Mouse (Mus musculus) CH12.LX (cell line): ENCODE measurements at regions not wholly inside any gene's neighbourhood (a gene's known extent, or its start where the extent isn't known, plus 50 kb on each side); places are given as distances from the start of the nearest gene placed in this dataset.

Source experiments
- DNase-seq: peaks from one replicate; pipeline ENCODE4 v3.0.0-alpha.2; 2013; ENCODE audit errors: extremely low read depth
- H3K27ac ChIP-seq: 2 replicates; pipeline ENCODE4 v1.5.1; 2012; ENCODE audit warnings: low read depth, mild to moderate bottlenecking, control low read depth, moderate library complexity; ENCODE audit not compliant: insufficient read depth
- H3K27me3 ChIP-seq: replicated peaks from 2 replicates; pipeline ENCODE3; 2012; ENCODE audit warnings: inconsistent platforms
- H3K36me3 ChIP-seq, 2 experiments: replicated peaks in 1 of 2; 2 replicates each; pipeline versions ENCODE3 to v1.6.1; 2012; ENCODE audit warnings: inconsistent platforms in 1 of 2, low read length in 1 of 2, mild to moderate bottlenecking in 1 of 2, mixed read lengths in 1 of 2, moderate library complexity in 1 of 2; ENCODE audit not compliant: control insufficient read depth in 1 of 2, insufficient read depth in 1 of 2
- H3K4me1 ChIP-seq, 2 experiments: 2 replicates each; pipeline ENCODE4 v1.6.1; 2012; ENCODE audit warnings: inconsistent platforms in 1 of 2, moderate library complexity in 1 of 2; ENCODE audit not compliant: insufficient read depth in 2 of 2, control insufficient read depth in 1 of 2
- H3K4me2 ChIP-seq: 2 replicates; pipeline ENCODE4 v1.6.1; 2012; ENCODE audit warnings: low read depth, mild to moderate bottlenecking, control low read depth; ENCODE audit not compliant: poor library complexity, insufficient read depth, severe bottlenecking
- H3K4me3 ChIP-seq, 3 experiments: fragments of 150-350 bp in 1 of 3; sonication (generic) in 1 of 3; replicated peaks in 1 of 3; 2 replicates each; pipeline versions ENCODE3 to v1.5.1; 2011 to 2012; ENCODE audit warnings: low read depth in 2 of 3, low read length in 2 of 3, mild to moderate bottlenecking in 2 of 3, moderate library complexity in 2 of 3, control low read depth in 1 of 3, improper control_type of control experiment in 1 of 3, inconsistent platforms in 1 of 3, mixed read lengths in 1 of 3; ENCODE audit not compliant: poor library complexity in 1 of 3
- H3K79me2 ChIP-seq: replicated peaks from 2 replicates; pipeline ENCODE4 v1.6.1; 2012; ENCODE audit warnings: mild to moderate bottlenecking, moderate library complexity; ENCODE audit not compliant: control insufficient read depth, poor library complexity, insufficient read depth, severe bottlenecking; ENCODE audit errors: extremely low read depth
- H3K9ac ChIP-seq: 2 replicates; pipeline ENCODE4 v1.6.1; 2012; ENCODE audit warnings: low read depth, mild to moderate bottlenecking, control low read depth, moderate library complexity; ENCODE audit not compliant: insufficient read depth
- H3K9me3 ChIP-seq: replicated peaks from 2 replicates; pipeline ENCODE3; 2012; ENCODE audit warnings: low read length, inconsistent platforms, mixed read lengths
- BHLHE40 ChIP-seq: IDR thresholded peaks from 2 replicates; pipeline ENCODE4 v1.6.1; 2011; ENCODE audit warnings: mild to moderate bottlenecking, low read depth, low read length, improper control_type of control experiment
- CHD1 ChIP-seq: IDR thresholded peaks from 2 replicates; pipeline ENCODE4 v1.6.1; 2012; ENCODE audit warnings: low read depth, low read length, improper control_type of control experiment, inconsistent platforms
- ELF1 ChIP-seq: IDR thresholded peaks from 2 replicates; pipeline ENCODE4 v1.6.1; 2014; ENCODE audit warnings: low read depth, mild to moderate bottlenecking, inconsistent platforms, low read length, improper control_type of control experiment
- HCFC1 ChIP-seq: IDR thresholded peaks from 2 replicates; pipeline ENCODE4 v1.6.1; 2012; ENCODE audit warnings: low read depth, mild to moderate bottlenecking, inconsistent platforms, low read length, improper control_type of control experiment
- IRF4 ChIP-seq: IDR thresholded peaks from 2 replicates; pipeline ENCODE4 v1.6.1; 2014; ENCODE audit warnings: low read depth, mild to moderate bottlenecking, inconsistent platforms, low read length, improper control_type of control experiment
- JUND ChIP-seq: conservative IDR thresholded peaks from 2 replicates; pipeline ENCODE4 v1.6.1; 2011; ENCODE audit warnings: low read depth, low read length, improper control_type of control experiment
- MAFK ChIP-seq: IDR thresholded peaks from 2 replicates; pipeline ENCODE4 v1.6.1; 2011; ENCODE audit warnings: low read length, improper control_type of control experiment; ENCODE audit not compliant: insufficient replicate concordance
- MAX ChIP-seq: IDR thresholded peaks from 2 replicates; pipeline ENCODE4 v1.6.1; 2011; ENCODE audit warnings: low read length, improper control_type of control experiment
- MAZ ChIP-seq: IDR thresholded peaks from 2 replicates; pipeline ENCODE4 v1.6.1; 2012; ENCODE audit warnings: low read depth, mild to moderate bottlenecking, inconsistent platforms, low read length, improper control_type of control experiment, moderate library complexity
- MEF2A ChIP-seq: IDR thresholded peaks from 2 replicates; pipeline ENCODE4 v1.6.1; 2014; ENCODE audit warnings: low read depth, mild to moderate bottlenecking, inconsistent platforms, low read length, improper control_type of control experiment, borderline replicate concordance
- MYC ChIP-seq: IDR thresholded peaks from 2 replicates; pipeline ENCODE4 v1.6.1; 2011; ENCODE audit warnings: low read depth, mild to moderate bottlenecking, improper control_type of control experiment, low read length
- NRF1 ChIP-seq: IDR thresholded peaks from 2 replicates; pipeline ENCODE4 v1.6.1; 2014; ENCODE audit warnings: low read depth, mild to moderate bottlenecking, inconsistent platforms, low read length, improper control_type of control experiment, moderate library complexity
- PAX5 ChIP-seq: IDR thresholded peaks from 2 replicates; pipeline ENCODE4 v1.6.1; 2012; ENCODE audit warnings: low read length, inconsistent platforms, mixed read lengths
- POLR2A ChIP-seq: IDR thresholded peaks from 2 replicates; pipeline ENCODE4 v1.6.1; 2011; ENCODE audit warnings: low read depth, mild to moderate bottlenecking, improper control_type of control experiment, low read length
- UBTF ChIP-seq: IDR thresholded peaks from 2 replicates; pipeline ENCODE4 v1.6.1; 2012; ENCODE audit warnings: low read depth, mild to moderate bottlenecking, inconsistent platforms, low read length, improper control_type of control experiment, moderate library complexity
- dilution Hi-C: fragments of 300-500 bp; cut with MboI; formaldehyde crosslinking; loops from 2 replicates; pipeline ENCODE4 v1.14.3; 2020; ENCODE audit warnings: low sequenced_read_pairs; ENCODE audit not compliant: extremely low pct_unique_long_range_greater_than_20kb, extremely low pct_ligation_motif_present
- in situ Hi-C: fragments of 300-500 bp; cut with MboI; formaldehyde crosslinking; loops from 3 replicates; pipeline ENCODE4 v1.14.3; 2019; ENCODE audit warnings: low sequenced_read_pairs, low pct_ligation_motif_present, low pct_unique_long_range_greater_than_20kb, mixed read lengths

DNA sequence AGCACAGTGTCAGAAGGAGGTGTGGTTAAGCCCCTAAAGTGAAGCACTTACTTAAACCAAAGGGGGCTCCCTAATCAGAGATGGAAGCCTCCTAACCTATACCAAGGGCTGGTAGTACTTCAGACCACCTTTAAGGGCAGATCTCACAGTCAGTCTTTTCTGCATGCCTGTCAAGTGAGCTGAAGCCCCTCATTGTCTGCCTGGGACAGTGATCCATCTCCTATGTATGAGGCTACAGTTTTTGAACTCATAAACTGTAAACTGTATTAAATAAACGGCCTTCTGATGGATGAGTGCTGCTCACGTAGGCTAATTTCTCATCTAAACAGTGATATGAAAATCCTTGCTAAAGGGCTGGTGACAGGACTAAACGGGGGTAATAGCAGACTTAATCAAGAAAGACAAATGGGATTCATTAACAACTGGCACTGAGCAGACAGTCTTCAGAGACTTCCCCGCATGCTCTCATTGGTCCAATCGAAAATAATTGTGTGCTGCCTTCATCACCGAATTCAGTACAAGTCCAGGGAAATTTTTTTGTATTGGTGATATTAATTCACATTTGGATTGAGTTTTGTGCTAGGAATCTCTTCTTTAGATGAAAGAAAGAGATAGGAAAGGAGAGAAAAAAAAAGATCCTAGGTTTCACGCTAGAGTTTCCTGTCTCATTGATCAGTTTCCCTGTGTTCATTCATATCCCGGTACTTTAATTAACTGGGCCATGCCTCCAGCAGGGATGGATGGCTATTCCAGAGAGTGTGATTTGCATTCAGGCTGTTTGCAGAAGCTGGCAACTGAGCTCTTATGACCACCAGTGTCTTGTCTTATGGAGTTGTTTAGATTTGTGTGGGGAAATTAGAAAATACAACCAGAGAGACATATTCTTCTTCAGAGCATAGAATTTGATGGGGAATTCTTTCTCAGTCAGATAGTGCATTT, 271.2 kb upstream of the Ptbp2 start:
- Histone ChIP-seq H3K4me1 (no peaks in the 10 kb centered on the region), H3K9ac (no peak overlapping the region), H3K4me3 (no peak overlapping the region), H3K36me3 (no peaks in the 10 kb centered on the region), H3K79me2 (no peaks in the 10 kb centered on the region), H3K9me3 (peaks cover 60% of the 10 kb centered on the region), H3K27ac (no peak overlapping the region), H3K27me3 (no peaks in the 10 kb centered on the region), H3K4me2 (no peak overlapping the region)
- TF ChIP-seq JUND (no peak), PAX5 (no peak), IRF4 (no peak), MAZ (no peak), MEF2A (no peak), UBTF (no peak), CHD1 (no peak), MYC (no peak), POLR2A (no peak), BHLHE40 (no peak), NRF1 (no peak), HCFC1 (no peak), MAX (no peak)
- in situ Hi-C loops (no loop called here), dilution Hi-C loops (no loop called here)
- DNase-seq = no peak

GRCm38 (mm10) chr3:120047238-120047637, 263.0 kb upstream of the Ptbp2 start:
- 0 out of 2 replicates have a peak, but pooled peaks have one; percentile 62 for TF ChIP-seq MAFK
- TF ChIP-seq ELF1 = no peak
- in situ Hi-C loops = no loop called here
- Histone ChIP-seq H3K9ac (no peak overlapping the region), H3K9me3 (peaks cover 30% of the 10 kb centered on the region), H3K4me2 (no peak overlapping the region), H3K27ac (no peak overlapping the region), H3K79me2 (no peaks in the 10 kb centered on the region), H3K4me3 (no peak overlapping the region), H3K27me3 (no peaks in the 10 kb centered on the region), H3K4me1 (no peaks in the 10 kb centered on the region), H3K36me3 (no peaks in the 10 kb centered on the region)
- DNase-seq = no peak
- dilution Hi-C loops = no loop called here
